Mouse (Mus musculus) c-Kit-positive CD71-positive TER-119-negative erythroid progenitor cells, embryonic 14.5 days (primary cell): ENCODE results near the gene Tas2r116.

Experiments used
- DNase-seq: peaks from one replicate; pipeline ENCODE4 v3.0.0-alpha.2; 2013; ENCODE audit warnings: low read depth

Gene Tas2r116

DNA sequence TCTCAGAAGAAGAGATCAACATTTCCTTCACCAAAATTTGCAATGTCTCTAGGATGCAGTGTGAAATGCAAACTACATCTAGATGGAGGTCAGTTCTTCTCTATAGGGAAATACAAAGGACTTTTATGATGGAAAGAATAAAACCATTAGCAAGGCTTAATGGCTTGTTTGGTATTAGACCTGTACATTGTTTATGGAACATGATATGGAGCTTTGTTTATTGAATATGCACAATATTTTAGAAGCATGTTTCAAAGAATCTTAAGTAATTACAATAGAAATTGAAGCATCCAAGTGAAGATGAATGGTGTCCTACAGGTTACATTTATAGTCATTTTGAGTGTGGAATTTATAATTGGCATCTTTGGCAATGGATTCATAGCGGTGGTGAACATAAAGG, at the start of gene Tas2r116:
TSS of gene Tas2r116 (plus strand) at position 301 of the 400 bp plus-strand sequence.
- DNase-seq, result no peak

- DNase-seq, result no peak
These were observed 8.4 kb upstream of the Tas2r116 start, which contains the start of gene Tas2r123 for GRCm38 (mm10) chr6:132846842-132847241. Gene Tas2r123 (plus strand): TSS chr6:132847142.

DNA sequence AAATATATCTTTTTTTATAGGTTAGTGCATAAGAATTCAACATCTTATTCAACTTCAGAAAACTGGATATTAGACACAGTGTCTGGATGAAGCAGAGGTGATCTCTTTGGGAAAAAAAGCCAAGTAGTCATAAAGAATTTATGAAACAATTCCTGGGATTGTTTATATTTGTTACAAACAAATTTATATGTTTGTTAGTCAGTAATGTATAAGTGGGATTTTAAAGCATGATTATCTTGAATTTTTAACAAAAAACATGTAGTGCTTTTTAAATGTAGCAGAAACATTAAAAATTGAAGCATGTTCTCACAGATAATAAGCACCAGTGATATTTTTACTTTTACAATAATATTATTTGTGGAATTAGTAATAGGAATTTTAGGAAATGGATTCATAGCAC, 12.5 kb downstream of the Tas2r116 start, which contains the start of gene Tas2r110:
TSS of gene Tas2r110 (plus strand) at position 301 of the 400 bp plus-strand sequence.
- DNase-seq, result no peak

- no peak for DNase-seq
These were observed 37.5 kb downstream of the Tas2r116 start, which contains the start of gene Tas2r113 for GRCm38 (mm10) chr6:132892711-132893110. Gene Tas2r113 (plus strand): TSS chr6:132893011.
